Mouse (Mus musculus) liver, adult 2 months (tissue): ENCODE measurements around the gene Gpank1.

Experiments
- CTCF ChIP-seq: fragments of 200-500 bp; IDR thresholded peaks from 2 replicates; pipeline ENCODE4 v1.5.1; 2011; ENCODE audit warnings: low read depth, low read length, control low read depth
- POLR2A ChIP-seq: fragments of 200-500 bp; IDR thresholded peaks from 2 replicates; pipeline ENCODE4 v1.6.1; 2011; ENCODE audit warnings: low read length, control low read depth; ENCODE audit not compliant: insufficient read depth; ENCODE audit errors: extremely low read depth

- TF ChIP-seq POLR2A = no peak
- TF ChIP-seq CTCF = no peak
Measured at GRCm38 (mm10) chr17:35090166-35090932, 30.9 kb upstream of the Gpank1 start.
